Mouse (Mus musculus) CH12.LX (cell line): ENCODE results near the gene Usp12.

Experiments
- CTCF ChIP-seq, 2 experiments: IDR thresholded peaks in 1 of 2; conservative IDR thresholded peaks in 1 of 2; 2 replicates each; pipeline ENCODE4 v1.5.1; 2011 to 2012; ENCODE audit warnings: low read depth in 2 of 2, low read length in 2 of 2, improper control_type of control experiment in 1 of 2, inconsistent platforms in 1 of 2, mild to moderate bottlenecking in 1 of 2, moderate library complexity in 1 of 2
- NRF1 ChIP-seq: IDR thresholded peaks from 2 replicates; pipeline ENCODE4 v1.6.1; 2014; ENCODE audit warnings: low read depth, mild to moderate bottlenecking, inconsistent platforms, low read length, improper control_type of control experiment, moderate library complexity
- UBTF ChIP-seq: IDR thresholded peaks from 2 replicates; pipeline ENCODE4 v1.6.1; 2012; ENCODE audit warnings: low read depth, mild to moderate bottlenecking, inconsistent platforms, low read length, improper control_type of control experiment, moderate library complexity

DNA sequence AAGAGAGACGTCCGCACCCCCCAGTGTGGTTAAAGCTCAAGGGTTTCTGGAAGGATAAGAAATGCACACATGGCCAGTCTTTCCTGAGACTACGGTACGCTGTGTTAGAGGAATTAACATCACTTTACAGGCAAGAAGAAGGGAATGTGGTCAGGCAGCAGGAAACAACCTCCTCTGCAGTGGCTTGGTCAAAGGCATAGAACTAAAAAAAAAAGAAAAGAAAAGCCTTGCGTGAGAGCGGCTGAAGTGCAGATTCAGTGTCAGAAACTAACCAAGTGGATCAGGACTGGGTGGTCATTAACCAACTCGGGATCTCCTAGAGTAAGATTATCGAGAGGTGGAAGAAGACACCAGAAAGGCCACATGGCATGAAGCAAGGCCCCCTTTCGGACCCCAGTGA, 5.4 kb downstream of the Usp12 start:
- no peak for TF ChIP-seq UBTF
- TF ChIP-seq NRF1: no peak
- TF ChIP-seq CTCF (conservative IDR thresholded peaks at IDR 0.05 in 1 of 2, IDR thresholded peaks at IDR 0.05 in 1 of 2; ENCODE audit: low read depth in 2 of 2, low read length in 2 of 2): no peak
